Mouse (Mus musculus): ENCODE measurements around the gene Bcl2. TPM values are rescaled to one million over a fixed set of nuclear protein-coding genes. Genes with fewer than 3 reads are reported as not detected.

The Bcl2 gene
- polyA plus RNA-seq, 1 experiment from 2014 or later, result 23.4 TPM

DNA sequence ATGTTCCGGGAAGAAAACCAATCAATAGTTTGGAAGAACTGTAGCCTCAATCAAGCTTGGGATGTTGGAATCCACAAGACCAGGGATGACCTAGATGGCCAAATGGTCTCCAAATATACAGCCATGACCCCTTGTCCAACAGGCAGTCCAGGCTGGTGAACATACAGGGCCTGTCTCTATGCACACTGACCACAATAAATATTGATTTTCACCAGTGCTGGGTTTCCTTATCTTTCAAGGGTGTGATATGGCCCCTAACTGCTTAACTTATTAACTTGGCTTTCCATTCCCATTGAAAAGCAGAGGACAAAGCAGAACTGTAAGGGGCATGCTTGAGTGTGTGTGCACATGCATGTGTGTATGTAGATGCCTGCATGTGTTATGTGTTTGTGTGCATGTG lies 197.0 kb downstream of the Bcl2 start:
- no peaks in the 10 kb centered on the region for H3K36me3 ChIP-seq
- WGBS, result 97% methylated on average over 1 of the region's 1 CpGs
- no peak overlapping the region for H3K4me2 ChIP-seq (replicated peaks)
- no peak overlapping the region for H3K9ac ChIP-seq
- H3K4me3 ChIP-seq (replicated peaks), result no peak overlapping the region
- no peaks in the 10 kb centered on the region for H3K9me3 ChIP-seq (replicated peaks)
- no peak for ATAC-seq (ENCODE audit: insufficient number of reproducible peaks, low FRiP score, low TSS enrichment, low read depth)
- H3K27ac ChIP-seq (replicated peaks), result no peak overlapping the region
- 0 out of 2 replicates have a peak, but pooled peaks cover 4% of the 10 kb centered on the region for H3K4me1 ChIP-seq
- H3K27me3 ChIP-seq, result no peaks in the 10 kb centered on the region

GRCm38 (mm10) chr1:106515611-106516010 lies 198.5 kb downstream of the Bcl2 start:
- H3K9me3 ChIP-seq (replicated peaks), result no peaks in the 10 kb centered on the region
- ATAC-seq (ENCODE audit: insufficient number of reproducible peaks, low FRiP score, low TSS enrichment, low read depth), result no peak
- no peak overlapping the region for H3K9ac ChIP-seq
- no peaks in the 10 kb centered on the region for H3K36me3 ChIP-seq
- no peak overlapping the region for H3K27ac ChIP-seq (replicated peaks)
- WGBS, result 77% methylated on average over 6 of the region's 6 CpGs
- H3K27me3 ChIP-seq, result no peaks in the 10 kb centered on the region
- H3K4me1 ChIP-seq, result 0 out of 2 replicates have a peak, but pooled peaks cover 4% of the 10 kb centered on the region
- H3K4me3 ChIP-seq (replicated peaks), result no peak overlapping the region
- H3K4me2 ChIP-seq (replicated peaks), result no peak overlapping the region

DNA sequence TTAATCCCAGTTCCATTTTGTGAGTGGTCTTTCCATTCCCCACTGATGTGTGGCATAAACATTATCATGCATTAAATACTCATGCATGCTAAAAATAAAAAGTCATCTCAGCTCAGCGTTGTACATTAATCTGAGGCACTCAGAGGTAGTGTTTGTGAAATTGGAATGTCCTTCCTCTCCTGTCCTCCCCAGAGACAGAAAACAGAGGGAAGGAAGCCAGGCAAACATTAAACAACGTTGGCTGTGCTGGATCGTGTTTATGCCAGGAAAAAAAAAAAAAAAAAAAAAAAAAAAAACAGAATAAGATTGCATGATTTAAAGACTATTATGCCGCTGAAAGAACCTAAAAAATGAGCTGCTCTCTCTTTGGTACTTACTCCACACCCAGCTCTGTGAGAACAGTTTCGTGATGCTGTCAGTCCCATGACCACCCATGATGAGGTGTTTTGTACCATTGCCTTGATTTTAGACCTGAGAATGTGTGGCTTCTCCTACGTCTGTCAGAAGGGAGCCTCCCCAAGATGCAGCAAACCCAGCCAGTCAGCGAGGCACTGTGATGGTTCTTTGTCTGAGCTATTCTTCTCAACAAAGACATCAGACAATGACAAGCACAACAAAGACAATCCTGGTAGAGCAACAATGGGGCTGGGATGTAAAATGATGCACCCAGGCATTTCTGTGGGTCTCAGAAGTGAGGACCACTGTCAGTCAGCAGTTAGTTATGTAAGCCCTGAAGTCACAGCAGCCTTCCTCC lies 200.0 kb downstream of the Bcl2 start:
- H3K9me3 ChIP-seq (replicated peaks), result no peaks in the 10 kb centered on the region
- no peaks in the 10 kb centered on the region for H3K27me3 ChIP-seq
- 39% methylated on average over 7 of the region's 7 CpGs for WGBS
- no peak overlapping the region for H3K27ac ChIP-seq (replicated peaks)
- H3K36me3 ChIP-seq, result no peaks in the 10 kb centered on the region
- H3K9ac ChIP-seq, result no peak overlapping the region
- H3K4me2 ChIP-seq (replicated peaks), result no peak overlapping the region
- ATAC-seq (ENCODE audit: insufficient number of reproducible peaks, low FRiP score, low TSS enrichment, low read depth), result no peak
- H3K4me1 ChIP-seq, result 0 out of 2 replicates have a peak, but pooled peaks cover 4% of the 10 kb centered on the region
- no peak overlapping the region for H3K4me3 ChIP-seq (replicated peaks)

DNA sequence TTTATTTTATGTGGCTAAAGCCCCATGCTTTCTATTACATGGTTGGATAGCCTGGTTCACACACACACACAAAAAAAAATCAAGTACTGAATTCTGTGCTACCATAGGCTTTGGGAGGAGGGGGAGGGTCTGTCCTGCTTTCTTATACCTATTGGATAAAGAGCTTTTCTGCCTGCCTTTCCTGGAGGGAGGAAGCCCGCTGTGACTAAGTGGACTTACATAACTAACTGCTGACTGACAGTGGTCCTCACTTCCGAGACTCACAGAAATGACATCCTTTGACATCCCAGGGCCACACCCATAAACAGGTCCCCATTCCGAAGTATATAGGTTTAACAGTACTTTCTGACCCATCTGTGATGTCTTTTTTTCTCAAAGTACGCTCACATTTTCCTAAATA lies 200.6 kb downstream of the Bcl2 start:
- no peak overlapping the region for H3K27ac ChIP-seq (replicated peaks)
- no peak overlapping the region for H3K9ac ChIP-seq
- no peak overlapping the region for H3K4me3 ChIP-seq (replicated peaks)
- no peaks in the 10 kb centered on the region for H3K9me3 ChIP-seq (replicated peaks)
- H3K36me3 ChIP-seq, result no peaks in the 10 kb centered on the region
- no peak overlapping the region for H3K4me2 ChIP-seq (replicated peaks)
- no peak for ATAC-seq (ENCODE audit: insufficient number of reproducible peaks, low FRiP score, low TSS enrichment, low read depth)
- 65% methylated on average over 4 of the region's 4 CpGs for WGBS
- no peaks in the 10 kb centered on the region for H3K27me3 ChIP-seq
- H3K4me1 ChIP-seq, result 0 out of 2 replicates have a peak, but pooled peaks cover 4% of the 10 kb centered on the region

- Histone ChIP-seq H3K4me3 (replicated peaks) (no peak overlapping the region), H3K4me2 (replicated peaks) (no peak overlapping the region), H3K27me3 (no peaks in the 10 kb centered on the region), H3K9me3 (replicated peaks) (no peaks in the 10 kb centered on the region), H3K27ac (replicated peaks) (no peak overlapping the region), H3K9ac (no peak overlapping the region), H3K4me1 (no peaks in the 10 kb centered on the region), H3K36me3 (no peaks in the 10 kb centered on the region)
- no peak for ATAC-seq (ENCODE audit: insufficient number of reproducible peaks, low FRiP score, low TSS enrichment, low read depth)
- 22% methylated on average over 6 of the region's 6 CpGs for WGBS
Measured at GRCm38 (mm10) chr1:106511593-106511992, 202.5 kb downstream of the Bcl2 start.

DNA sequence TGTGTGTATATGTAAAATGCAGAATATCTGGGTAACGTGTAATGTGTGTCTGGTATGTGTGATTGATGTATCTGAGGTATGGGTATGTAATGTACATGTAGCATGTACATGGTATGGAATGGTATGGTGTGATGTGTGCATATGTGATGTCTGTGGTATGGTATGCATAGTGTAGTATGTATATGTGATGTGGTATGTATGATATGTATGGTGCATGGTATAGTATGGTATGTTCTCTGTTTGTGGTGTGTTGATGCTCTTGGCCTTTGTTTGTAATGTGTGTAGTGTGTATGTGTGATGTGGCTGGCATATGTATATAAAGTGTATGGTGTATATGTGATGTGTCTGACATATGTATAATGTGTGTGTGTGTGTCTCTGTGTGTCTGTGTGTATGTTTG lies 206.5 kb downstream of the Bcl2 start:
- no peak for ATAC-seq (ENCODE audit: insufficient number of reproducible peaks, low FRiP score, low TSS enrichment, low read depth)

DNA sequence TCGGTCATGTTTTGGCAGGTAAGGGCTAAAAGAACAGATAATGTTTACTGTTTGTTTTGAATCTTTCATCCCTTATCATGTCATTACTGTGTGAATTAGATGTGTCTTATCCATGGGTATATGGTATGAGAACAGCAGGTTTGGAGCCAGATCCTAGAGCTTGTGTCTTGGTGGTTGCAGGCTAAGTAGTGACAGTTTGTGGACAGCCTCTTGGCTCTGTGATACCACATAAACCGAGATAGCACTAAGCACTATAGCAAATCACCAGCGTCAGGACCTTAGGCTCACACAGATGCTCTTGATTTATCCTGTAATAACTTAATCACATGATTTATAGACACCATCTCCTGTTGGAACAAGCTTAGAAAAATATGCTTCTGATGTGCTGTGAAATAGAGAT lies 210.2 kb downstream of the Bcl2 start:
- no peaks in the 10 kb centered on the region for H3K4me1 ChIP-seq
- no peak overlapping the region for H3K4me2 ChIP-seq (replicated peaks)
- no peaks in the 10 kb centered on the region for H3K27me3 ChIP-seq
- no peak overlapping the region for H3K27ac ChIP-seq (replicated peaks)
- H3K36me3 ChIP-seq, result no peaks in the 10 kb centered on the region
- ATAC-seq (ENCODE audit: insufficient number of reproducible peaks, low FRiP score, low TSS enrichment, low read depth), result no peak
- H3K9me3 ChIP-seq (replicated peaks), result no peaks in the 10 kb centered on the region
- no peak overlapping the region for H3K9ac ChIP-seq
- no peak overlapping the region for H3K4me3 ChIP-seq (replicated peaks)
- WGBS, result 75% methylated on average over 3 of the region's 3 CpGs

More for the DNA sequence above, 206.5 kb downstream of the Bcl2 start:
- Histone ChIP-seq H3K36me3 (no peaks in the 10 kb centered on the region), H3K4me1 (no peaks in the 10 kb centered on the region), H3K9me3 (replicated peaks) (no peaks in the 10 kb centered on the region), H3K27ac (replicated peaks) (no peak overlapping the region), H3K4me2 (replicated peaks) (no peak overlapping the region), H3K4me3 (replicated peaks) (no peak overlapping the region), H3K9ac (no peak overlapping the region), H3K27me3 (no peaks in the 10 kb centered on the region)
- 86% methylated on average over 1 of the region's 1 CpGs for WGBS

DNA sequence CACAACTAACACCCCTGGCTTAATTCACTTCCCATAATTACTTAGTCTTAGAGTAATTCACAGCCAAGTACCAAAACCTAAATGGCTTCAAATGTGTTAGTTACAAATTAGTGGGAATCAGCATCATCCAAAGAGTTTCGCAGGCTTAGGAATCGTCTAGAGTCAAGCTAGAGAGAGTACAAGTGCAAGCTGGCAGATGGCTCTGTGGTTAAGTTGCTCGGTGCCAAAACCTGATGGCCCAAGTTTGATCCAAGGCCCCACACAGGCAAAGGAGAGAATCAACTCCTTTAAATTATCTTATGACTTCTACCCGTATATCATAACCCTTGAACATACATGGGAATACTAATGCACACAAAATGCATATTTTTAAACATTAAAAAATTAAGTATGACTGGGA lies 210.7 kb downstream of the Bcl2 start:
- Histone ChIP-seq H3K4me2 (replicated peaks) (no peak overlapping the region), H3K27me3 (no peaks in the 10 kb centered on the region), H3K36me3 (no peaks in the 10 kb centered on the region), H3K4me1 (no peaks in the 10 kb centered on the region), H3K4me3 (replicated peaks) (no peak overlapping the region), H3K9ac (no peak overlapping the region), H3K27ac (replicated peaks) (no peak overlapping the region), H3K9me3 (replicated peaks) (no peaks in the 10 kb centered on the region)
- 83% methylated on average over 4 of the region's 4 CpGs for WGBS
- ATAC-seq (ENCODE audit: insufficient number of reproducible peaks, low FRiP score, low TSS enrichment, low read depth), result no peak

DNA sequence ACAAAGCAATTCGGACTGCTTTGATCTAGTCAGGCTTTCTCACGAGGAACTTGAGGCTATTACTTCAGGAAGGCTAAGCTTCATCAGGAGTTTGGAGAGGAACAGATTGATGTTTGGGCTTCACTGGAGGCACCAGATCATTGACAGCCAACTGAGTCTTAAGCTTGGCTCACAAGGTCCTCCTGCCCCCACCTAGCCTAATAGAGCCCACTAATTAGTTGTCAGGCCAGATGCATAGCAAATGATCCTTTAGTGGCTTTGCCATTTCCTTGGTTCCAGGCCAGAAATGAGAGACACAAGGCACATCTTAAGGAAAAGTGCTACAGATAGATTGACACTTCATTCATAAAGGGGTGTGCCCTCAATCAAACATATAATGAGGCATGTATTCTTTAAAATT lies 216.1 kb downstream of the Bcl2 start:
- no peak overlapping the region for H3K4me3 ChIP-seq (replicated peaks)
- no peak for ATAC-seq (ENCODE audit: insufficient number of reproducible peaks, low FRiP score, low TSS enrichment, low read depth)
- WGBS, result 57% methylated on average over 2 of the region's 2 CpGs

More for the DNA sequence above, 216.1 kb downstream of the Bcl2 start:
- H3K36me3 ChIP-seq, result no peaks in the 10 kb centered on the region
- H3K9ac ChIP-seq, result no peak overlapping the region
- H3K9me3 ChIP-seq (replicated peaks), result no peaks in the 10 kb centered on the region
- no peak overlapping the region for H3K27ac ChIP-seq (replicated peaks)
- no peaks in the 10 kb centered on the region for H3K4me1 ChIP-seq
- H3K4me2 ChIP-seq (replicated peaks), result no peak overlapping the region
- no peaks in the 10 kb centered on the region for H3K27me3 ChIP-seq

Small RNA genes within 50 kb of the gene (microRNA-seq; reads per million reads assigned to microRNA genes)
- not detected for gene Mir3473f (ENCODE audit: borderline number of aligned reads)

Other genes starting within 250 kb of the Bcl2 start
- gene Kdsr, start 45.5 kb upstream of the Bcl2 start, polyA plus RNA-seq (2015; fragmentation: Nextera tagmentation; extraction: Ambion mirVana), result 18.0 and 18.1 TPM in 2 replicates
- gene Vps4b, start 82.5 kb upstream of the Bcl2 start, polyA plus RNA-seq (2015; fragmentation: Nextera tagmentation; extraction: Ambion mirVana), result 62.9 and 67.9 TPM in 2 replicates
- gene Serpinb5, start 146.9 kb upstream of the Bcl2 start, polyA plus RNA-seq (2015; fragmentation: Nextera tagmentation; extraction: Ambion mirVana), result 73.5 and 86.0 TPM in 2 replicates
- gene Serpinb12, start 220.2 kb upstream of the Bcl2 start, polyA plus RNA-seq (2015; fragmentation: Nextera tagmentation; extraction: Ambion mirVana), result 37.3 and 38.6 TPM in 2 replicates